Mouse (Mus musculus) forebrain, embryonic 15.5 days (tissue): ENCODE results near the gene H2-Eb1. TPM values are rescaled to one million over a fixed set of nuclear protein-coding genes. Genes with fewer than 3 reads are reported as not detected.

ENCODE experiments used
- ATAC-seq: fragments of 200-750 bp; cut with Nextera tagmentation; replicated peaks from 2 replicates; pipeline ENCODE4 v1.8.0; 2017; ENCODE audit warnings: mild to moderate bottlenecking, moderate TSS enrichment, moderate library complexity
- H3K27ac ChIP-seq: fragments of 300-500 bp; sonication (generic); replicated peaks from 2 replicates; pipeline ENCODE4 v1.5.1; 2015; ENCODE audit warnings: mild to moderate bottlenecking, inconsistent platforms
- H3K27me3 ChIP-seq: fragments of 300-500 bp; sonication (generic); 2 replicates; pipeline ENCODE4 v1.6.1; 2015; ENCODE audit warnings: inconsistent platforms
- H3K36me3 ChIP-seq: fragments of 300-500 bp; sonication (generic); 2 replicates; pipeline ENCODE4 v1.6.1; 2015; ENCODE audit warnings: mild to moderate bottlenecking, inconsistent platforms
- H3K4me1 ChIP-seq: fragments of 300-500 bp; sonication (generic); 2 replicates; pipeline ENCODE4 v1.6.1; 2015; ENCODE audit warnings: inconsistent platforms
- H3K4me2 ChIP-seq: fragments of 300-500 bp; sonication (generic); replicated peaks from 2 replicates; pipeline ENCODE4 v1.6.1; 2015; ENCODE audit warnings: mild to moderate bottlenecking, inconsistent platforms
- H3K4me3 ChIP-seq: fragments of 300-500 bp; sonication (generic); 2 replicates; pipeline ENCODE4 v1.5.1; 2015; ENCODE audit warnings: mild to moderate bottlenecking, inconsistent platforms
- H3K9ac ChIP-seq: fragments of 300-500 bp; sonication (generic); replicated peaks from 2 replicates; pipeline ENCODE4 v1.6.1; 2015; ENCODE audit warnings: mild to moderate bottlenecking, inconsistent platforms
- H3K9me3 ChIP-seq: fragments of 300-500 bp; sonication (generic); 2 replicates; pipeline ENCODE4 v1.6.1; 2016; ENCODE audit warnings: inconsistent platforms
- WGBS: fragments of 180-500 bp; shearing (Covaris S2); methylation state at CpG from one replicate; pipeline ENCODE4 v1.1.7; 2015; ENCODE audit warnings: mixed read lengths; 5-methylcytosine and 5-hydroxymethylcytosine counted together
- polyA plus RNA-seq: library from polyadenylated mRNA; unstranded; fragments of >200 nt; fragmentation: Nextera tagmentation; extraction: Ambion mirVana; gene quantifications from 2 replicates; pipeline ENCODE4 v1.2.1, GENCODE M21; 2015

The H2-Eb1 gene
- polyA plus RNA-seq, 1 experiment from 2014 or later = 1.1 TPM

DNA sequence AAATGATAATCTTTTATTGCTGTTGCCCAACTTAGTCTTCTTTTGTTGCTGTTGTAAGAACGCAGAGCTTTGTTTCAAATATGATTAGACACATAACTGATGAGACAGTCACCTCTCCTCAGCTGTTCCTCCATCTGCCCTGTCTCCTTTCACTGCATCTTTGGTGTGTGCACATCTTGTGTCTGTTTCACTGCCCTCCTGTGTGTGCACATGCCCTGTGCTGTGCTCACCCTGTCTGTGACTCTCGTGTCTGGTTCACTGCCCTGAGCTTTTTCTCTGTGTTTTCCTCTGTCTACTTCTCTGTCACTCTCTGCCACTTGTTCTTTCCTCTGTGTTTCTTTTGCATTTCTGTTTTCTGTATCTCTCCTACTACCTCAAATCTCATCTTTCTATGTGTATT lies 35.4 kb upstream of the H2-Eb1 start:
- Histone ChIP-seq H3K4me2 (no peak overlapping the region), H3K4me1 (no peaks in the 10 kb centered on the region), H3K9me3 (no peaks in the 10 kb centered on the region), H3K4me3 (no peak overlapping the region), H3K36me3 (no peaks in the 10 kb centered on the region), H3K27ac (no peak overlapping the region), H3K27me3 (no peaks in the 10 kb centered on the region), H3K9ac (no peak overlapping the region)
- ATAC-seq = no peak
- WGBS = 81% methylated on average over 2 of the region's 2 CpGs

DNA sequence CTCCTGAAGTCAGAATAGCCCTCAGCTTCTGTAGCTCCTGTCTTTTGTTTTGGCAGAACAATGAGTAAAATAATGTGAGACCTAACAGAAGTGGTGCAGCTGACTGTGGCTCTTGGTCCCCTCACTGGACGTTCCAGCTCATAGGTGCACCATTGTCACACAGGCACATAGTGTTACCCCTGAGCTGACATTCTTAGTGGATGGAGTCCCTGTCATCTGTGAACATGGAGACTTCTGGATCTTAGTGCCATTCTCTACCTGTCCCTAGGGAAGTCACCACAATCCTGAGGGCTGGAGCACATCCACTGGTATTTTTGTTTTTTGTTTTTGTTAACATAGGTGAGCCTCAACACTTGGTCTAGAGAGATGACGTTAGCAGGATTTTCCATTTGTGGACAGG lies 34.7 kb upstream of the H2-Eb1 start:
- Histone ChIP-seq H3K4me2 (no peak overlapping the region), H3K27me3 (no peaks in the 10 kb centered on the region), H3K4me1 (no peaks in the 10 kb centered on the region), H3K4me3 (no peak overlapping the region), H3K9ac (no peak overlapping the region), H3K27ac (no peak overlapping the region), H3K36me3 (no peaks in the 10 kb centered on the region), H3K9me3 (no peaks in the 10 kb centered on the region)
- WGBS = 73% methylated on average over 2 of the region's 2 CpGs
- ATAC-seq = no peak

DNA sequence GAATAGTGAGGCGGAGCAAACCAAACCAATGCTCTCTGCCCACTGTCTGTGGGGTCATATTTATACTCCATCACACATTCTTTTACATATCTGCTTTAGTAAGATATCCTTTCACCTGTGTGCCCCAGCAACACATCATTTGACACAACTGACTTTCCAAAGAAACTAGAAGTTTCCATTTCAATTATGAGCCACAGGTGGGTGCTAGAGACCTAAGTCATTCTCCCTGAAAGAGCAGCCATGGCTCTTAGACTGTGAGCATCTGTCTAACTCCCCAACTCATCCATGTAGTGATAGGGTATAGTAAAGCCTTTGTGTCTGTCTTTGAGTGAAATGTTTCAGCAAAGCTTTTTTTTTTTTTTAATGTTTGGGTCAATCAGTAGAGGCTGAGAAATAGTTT lies 33.6 kb upstream of the H2-Eb1 start:
- no peak overlapping the region for H3K27ac ChIP-seq
- ATAC-seq = no peak
- no peak overlapping the region for H3K4me3 ChIP-seq
- WGBS = 93% methylated on average over 1 of the region's 1 CpGs
- H3K9me3 ChIP-seq = no peaks in the 10 kb centered on the region
- no peaks in the 10 kb centered on the region for H3K4me1 ChIP-seq
- H3K4me2 ChIP-seq = no peak overlapping the region
- H3K27me3 ChIP-seq = no peaks in the 10 kb centered on the region
- H3K9ac ChIP-seq = no peak overlapping the region
- no peaks in the 10 kb centered on the region for H3K36me3 ChIP-seq

DNA sequence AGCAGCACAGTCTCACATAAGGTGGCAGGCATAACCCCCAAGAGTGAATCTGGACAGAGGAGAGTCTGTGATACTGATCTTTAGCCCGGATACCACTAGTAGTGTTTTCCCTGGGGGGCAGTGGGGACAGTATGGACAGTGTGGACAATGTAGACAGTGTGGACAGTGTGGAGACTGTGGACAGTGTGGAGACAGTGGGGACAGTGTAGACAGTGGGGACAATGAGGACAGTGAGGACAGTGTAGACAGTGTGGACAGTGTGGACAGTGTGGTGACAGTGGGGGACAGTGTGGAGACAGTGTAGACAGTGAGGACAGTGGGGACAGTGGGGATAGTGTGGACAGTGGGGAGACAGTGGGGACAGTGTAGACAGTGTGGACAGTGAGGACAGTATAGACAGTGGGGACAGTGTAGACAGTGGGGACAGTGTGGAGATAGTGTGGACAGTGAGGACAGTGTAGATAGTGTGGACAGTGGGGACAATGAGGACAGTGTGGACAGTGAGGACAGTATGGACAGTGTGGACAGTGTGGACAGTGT lies 25.1 kb upstream of the H2-Eb1 start:
- Histone ChIP-seq H3K4me3 (no peak overlapping the region), H3K27me3 (no peaks in the 10 kb centered on the region), H3K9me3 (no peaks in the 10 kb centered on the region), H3K27ac (no peak overlapping the region), H3K4me1 (no peaks in the 10 kb centered on the region), H3K36me3 (no peaks in the 10 kb centered on the region), H3K9ac (no peak overlapping the region), H3K4me2 (no peak overlapping the region)
- WGBS = 81% methylated on average over 1 of the region's 1 CpGs
- ATAC-seq = no peak

DNA sequence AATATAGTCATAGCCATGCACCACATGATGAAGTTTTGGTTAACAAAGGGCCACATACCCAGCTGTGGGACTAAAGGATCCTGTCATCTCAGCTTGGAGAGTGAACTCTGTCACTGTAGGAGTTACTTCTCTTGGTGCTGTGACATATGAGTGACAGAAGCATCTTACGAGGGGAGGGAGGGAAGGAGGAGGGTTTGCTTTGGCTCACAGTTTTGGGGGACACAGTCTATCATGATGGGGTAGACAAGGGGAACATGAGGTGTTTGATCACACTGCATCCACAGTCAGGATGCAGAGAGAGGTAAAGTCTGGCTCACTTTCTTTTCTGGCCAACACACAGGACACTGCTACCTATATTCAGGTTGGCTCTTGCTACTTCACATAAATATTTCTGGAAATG lies 23.8 kb upstream of the H2-Eb1 start:
- H3K4me2 ChIP-seq = no peak overlapping the region
- no peaks in the 10 kb centered on the region for H3K9me3 ChIP-seq
- ATAC-seq = no peak
- no peak overlapping the region for H3K4me3 ChIP-seq
- no peak overlapping the region for H3K9ac ChIP-seq
- H3K27ac ChIP-seq = no peak overlapping the region
- H3K27me3 ChIP-seq = no peaks in the 10 kb centered on the region
- H3K36me3 ChIP-seq = no peaks in the 10 kb centered on the region
- no peaks in the 10 kb centered on the region for H3K4me1 ChIP-seq
- WGBS = 76% methylated on average over 1 of the region's 1 CpGs

DNA sequence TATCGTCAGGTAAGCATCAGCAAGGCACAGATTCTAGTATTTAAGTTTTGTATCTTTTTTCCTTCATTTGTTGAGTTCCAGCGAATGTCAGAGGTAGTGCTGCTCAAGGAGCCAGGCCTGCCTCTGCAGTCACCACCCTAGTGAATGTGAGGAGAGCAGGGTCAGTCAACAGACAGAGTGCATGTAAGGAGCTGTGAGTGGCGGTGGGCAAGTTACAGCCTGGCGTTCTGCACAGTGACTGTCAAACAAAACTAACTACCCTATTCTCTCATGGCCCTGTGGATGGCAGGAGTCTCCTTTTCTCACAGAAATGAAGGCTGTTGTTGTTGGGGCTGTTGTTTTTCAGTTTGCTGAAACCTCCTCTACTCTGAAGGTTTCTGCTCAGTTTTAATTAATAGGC lies 20.3 kb upstream of the H2-Eb1 start:
- H3K4me3 ChIP-seq = no peak overlapping the region
- no peaks in the 10 kb centered on the region for H3K4me1 ChIP-seq
- H3K4me2 ChIP-seq = no peak overlapping the region
- H3K27ac ChIP-seq = no peak overlapping the region
- 78% methylated on average over 4 of the region's 4 CpGs for WGBS
- H3K27me3 ChIP-seq = no peaks in the 10 kb centered on the region
- H3K36me3 ChIP-seq = no peaks in the 10 kb centered on the region
- no peaks in the 10 kb centered on the region for H3K9me3 ChIP-seq
- H3K9ac ChIP-seq = no peak overlapping the region
- ATAC-seq = no peak

DNA sequence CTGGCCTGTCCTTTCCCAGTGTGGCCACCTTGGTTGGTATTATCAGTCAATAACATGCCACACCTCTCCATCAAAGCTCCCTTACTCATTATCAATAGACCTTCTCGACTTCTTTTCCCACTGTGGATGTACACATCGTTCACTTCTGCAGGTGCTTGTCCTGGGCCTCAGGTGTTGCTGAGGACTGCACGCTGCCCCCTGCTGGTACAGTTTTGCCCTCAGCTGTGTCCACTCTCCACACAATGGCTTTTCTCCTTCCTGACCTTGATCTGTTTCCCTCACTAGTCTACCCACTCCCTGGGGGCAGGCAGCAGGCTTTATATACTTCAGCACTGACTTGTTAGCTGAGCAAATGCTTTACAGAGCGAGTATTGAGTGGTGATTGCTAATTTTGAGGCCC lies 19.8 kb upstream of the H2-Eb1 start:
- no peaks in the 10 kb centered on the region for H3K9me3 ChIP-seq
- H3K36me3 ChIP-seq = no peaks in the 10 kb centered on the region
- no peak for ATAC-seq
- H3K9ac ChIP-seq = no peak overlapping the region
- H3K4me3 ChIP-seq = no peak overlapping the region
- no peak overlapping the region for H3K27ac ChIP-seq
- 41% methylated on average over 4 of the region's 4 CpGs for WGBS
- H3K4me2 ChIP-seq = no peak overlapping the region
- H3K4me1 ChIP-seq = no peaks in the 10 kb centered on the region
- H3K27me3 ChIP-seq = no peaks in the 10 kb centered on the region

DNA sequence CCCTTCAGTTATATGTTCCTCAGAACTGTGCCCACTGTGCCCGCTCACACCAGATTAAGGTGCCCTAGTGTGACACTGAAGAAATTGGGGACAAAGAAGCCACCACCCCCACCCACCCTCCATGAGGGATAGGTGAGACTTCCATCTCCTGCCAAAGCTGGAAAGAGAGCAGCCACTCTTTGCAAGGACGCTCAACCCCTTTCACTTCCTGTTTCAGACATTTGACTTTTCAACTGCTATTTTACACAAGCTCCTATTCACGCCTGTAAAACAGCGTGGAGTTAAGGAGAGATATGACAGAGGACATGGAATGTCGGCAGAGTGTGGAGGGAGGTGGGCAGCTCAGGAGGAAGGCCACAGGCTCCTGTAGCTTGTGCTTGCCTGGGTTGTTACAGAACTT lies 19.2 kb upstream of the H2-Eb1 start:
- H3K4me3 ChIP-seq = no peak overlapping the region
- no peak overlapping the region for H3K27ac ChIP-seq
- H3K4me1 ChIP-seq = no peaks in the 10 kb centered on the region
- no peak for ATAC-seq
- no peaks in the 10 kb centered on the region for H3K27me3 ChIP-seq
- no peak overlapping the region for H3K9ac ChIP-seq
- no peaks in the 10 kb centered on the region for H3K36me3 ChIP-seq
- WGBS = 79% methylated on average over 5 of the region's 5 CpGs
- no peak overlapping the region for H3K4me2 ChIP-seq
- H3K9me3 ChIP-seq = no peaks in the 10 kb centered on the region

DNA sequence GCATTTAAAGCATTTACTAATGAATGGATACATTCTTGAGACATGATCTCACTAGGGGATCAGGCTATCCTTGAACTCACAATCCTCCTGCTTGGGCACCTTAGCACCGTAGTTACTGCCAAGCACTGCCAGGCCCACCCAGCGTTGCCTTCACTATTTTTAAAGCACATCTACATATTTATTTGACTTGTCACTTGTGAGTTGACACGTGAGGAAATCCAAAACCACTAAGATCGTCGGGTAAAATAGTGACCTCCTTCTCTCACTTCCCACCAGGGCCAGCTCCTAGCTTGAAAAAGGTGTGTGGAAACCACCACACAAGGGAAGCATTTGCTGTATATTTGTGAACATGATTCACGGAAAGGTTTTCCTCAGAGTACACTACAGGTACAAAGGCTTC lies 18.7 kb upstream of the H2-Eb1 start:
- no peak for ATAC-seq
- WGBS = 71% methylated on average over 6 of the region's 6 CpGs
- H3K4me3 ChIP-seq = no peak overlapping the region
- H3K4me2 ChIP-seq = no peak overlapping the region
- no peaks in the 10 kb centered on the region for H3K4me1 ChIP-seq
- H3K9me3 ChIP-seq = no peaks in the 10 kb centered on the region
- H3K9ac ChIP-seq = no peak overlapping the region
- H3K27ac ChIP-seq = no peak overlapping the region
- H3K36me3 ChIP-seq = no peaks in the 10 kb centered on the region
- no peaks in the 10 kb centered on the region for H3K27me3 ChIP-seq

DNA sequence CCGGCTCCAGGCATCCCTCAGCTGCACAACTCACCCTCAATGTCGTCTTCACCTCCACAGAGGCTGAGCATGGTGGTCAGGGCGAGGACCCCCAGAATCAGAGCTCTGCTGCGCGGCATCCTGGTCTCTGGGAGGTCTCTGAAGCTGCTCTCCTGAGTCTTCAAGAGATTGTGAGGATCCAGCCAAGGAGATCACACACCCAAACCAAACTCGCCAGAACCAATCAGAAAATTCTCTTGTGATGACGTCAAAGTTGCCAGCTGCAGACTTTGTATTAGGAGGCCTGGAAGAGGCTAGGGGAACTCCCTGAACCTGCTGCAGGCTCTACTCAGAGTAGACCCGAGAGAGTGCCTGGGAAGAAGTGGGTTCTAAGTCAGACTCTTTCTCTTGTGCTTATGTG lies 18.0 kb upstream of the H2-Eb1 start, which contains the start of gene H2-Aa:
Gene H2-Aa, minus strand, starts transcription at position 176 of the 400 bp plus-strand sequence.
- Histone ChIP-seq H3K36me3 (no peaks in the 10 kb centered on the region), H3K4me2 (no peak within 1 kb of the TSS), H3K4me3 (no peak within 1 kb of the TSS), H3K4me1 (no peaks in the 10 kb centered on the region), H3K27ac (no peak within 1 kb of the TSS), H3K27me3 (no peaks in the 10 kb centered on the region), H3K9me3 (no peaks in the 10 kb centered on the region), H3K9ac (no peak within 1 kb of the TSS)
- ATAC-seq = no peak
- 15% methylated on average over 8 of the region's 8 CpGs for WGBS

DNA sequence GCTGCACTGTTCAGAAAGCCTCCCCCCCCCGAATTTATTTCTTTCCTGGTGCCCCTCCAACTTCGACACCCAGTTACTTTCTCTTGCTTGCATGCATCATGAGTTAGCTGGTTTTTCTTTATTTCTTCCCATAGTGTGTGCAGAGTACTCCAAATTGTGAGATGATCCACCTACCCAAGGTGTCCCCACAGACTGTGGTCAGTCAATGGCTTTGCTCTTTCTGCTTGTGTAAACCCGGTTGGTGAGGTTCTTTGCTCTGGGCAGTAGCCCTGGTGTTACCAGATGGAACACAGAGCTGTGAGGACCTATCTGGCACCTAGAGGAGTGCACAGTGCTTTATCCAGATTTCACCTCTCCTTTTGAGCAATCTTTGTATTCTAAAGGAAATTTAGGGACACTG lies 17.5 kb upstream of the H2-Eb1 start:
- no peaks in the 10 kb centered on the region for H3K36me3 ChIP-seq
- no peak overlapping the region for H3K4me2 ChIP-seq
- no peak overlapping the region for H3K9ac ChIP-seq
- 81% methylated on average over 3 of the region's 3 CpGs for WGBS
- H3K4me3 ChIP-seq = no peak overlapping the region
- H3K9me3 ChIP-seq = no peaks in the 10 kb centered on the region
- ATAC-seq = no peak
- H3K27me3 ChIP-seq = no peaks in the 10 kb centered on the region
- no peak overlapping the region for H3K27ac ChIP-seq
- H3K4me1 ChIP-seq = no peaks in the 10 kb centered on the region

DNA sequence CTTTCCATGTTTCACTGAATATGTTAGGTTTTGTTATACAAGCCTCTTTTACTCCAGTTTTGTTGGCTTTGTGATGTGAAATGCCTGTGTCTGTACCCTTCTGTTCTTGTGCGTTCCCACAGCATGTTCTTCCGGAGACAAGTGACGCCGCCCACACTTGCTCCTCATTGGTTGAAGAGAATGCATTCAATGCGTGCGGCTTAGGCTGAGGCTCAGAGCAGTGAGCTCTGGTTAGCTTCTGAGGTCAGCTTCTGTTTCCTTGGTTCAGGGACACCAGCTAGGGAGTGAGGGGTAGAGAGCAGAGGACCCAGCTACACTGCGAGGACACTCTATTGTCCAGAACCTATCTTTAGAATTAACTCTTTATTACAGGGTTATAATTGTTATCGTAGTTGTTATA lies 14.1 kb upstream of the H2-Eb1 start:
- no peak overlapping the region for H3K4me2 ChIP-seq
- H3K4me1 ChIP-seq = no peaks in the 10 kb centered on the region; the same call in 1 of the 2 replicates
- H3K27ac ChIP-seq = no peak overlapping the region
- H3K4me3 ChIP-seq = no peak overlapping the region
- H3K36me3 ChIP-seq = no peaks in the 10 kb centered on the region
- peak; percentile 90 for ATAC-seq
- no peak overlapping the region for H3K9ac ChIP-seq
- H3K27me3 ChIP-seq = no peaks in the 10 kb centered on the region
- whole genome bisulfite sequencing = 12% methylated on average over 8 of the region's 8 CpGs
- H3K9me3 ChIP-seq = no peaks in the 10 kb centered on the region

DNA sequence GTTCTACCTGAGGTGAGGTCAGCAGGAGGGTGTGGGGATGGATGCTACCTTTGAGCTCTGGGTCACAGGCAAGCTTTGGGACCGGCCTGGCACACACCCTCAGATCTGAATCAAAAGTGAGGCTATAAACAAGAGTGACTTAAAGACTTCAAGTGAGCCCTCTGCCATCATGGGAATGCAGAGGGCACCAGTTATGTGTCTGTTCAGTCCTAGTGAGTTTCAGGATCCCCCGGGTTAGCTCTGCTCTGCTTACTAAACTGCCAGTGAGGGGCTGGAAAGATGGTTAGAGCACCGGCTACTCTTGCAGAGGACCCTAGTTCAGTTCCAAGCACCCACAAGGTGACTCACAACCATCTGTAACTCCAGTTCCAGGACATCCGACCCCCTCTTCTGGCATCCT lies 13.1 kb upstream of the H2-Eb1 start:
- H3K4me2 ChIP-seq = no peak overlapping the region
- H3K36me3 ChIP-seq = no peaks in the 10 kb centered on the region
- H3K9ac ChIP-seq = no peak overlapping the region
- no peak overlapping the region for H3K4me3 ChIP-seq
- H3K27me3 ChIP-seq = no peaks in the 10 kb centered on the region
- no peaks in the 10 kb centered on the region for H3K9me3 ChIP-seq
- H3K27ac ChIP-seq = no peak overlapping the region
- WGBS = 90% methylated on average over 4 of the region's 4 CpGs
- no peaks in the 10 kb centered on the region; the same call in 1 of the 2 replicates for H3K4me1 ChIP-seq
- no peak for ATAC-seq
